Mouse (Mus musculus): ENCODE results near the gene Ucn3. TPM values are rescaled to one million over a fixed set of nuclear protein-coding genes. Genes with fewer than 3 reads are reported as not detected.

The Ucn3 gene
- polyA plus RNA-seq (2014; fragmentation: Nextera tagmentation; extraction: Ambion mirVana) = 0.13 TPM in 1 of 2 replicates, not detected in the other

DNA sequence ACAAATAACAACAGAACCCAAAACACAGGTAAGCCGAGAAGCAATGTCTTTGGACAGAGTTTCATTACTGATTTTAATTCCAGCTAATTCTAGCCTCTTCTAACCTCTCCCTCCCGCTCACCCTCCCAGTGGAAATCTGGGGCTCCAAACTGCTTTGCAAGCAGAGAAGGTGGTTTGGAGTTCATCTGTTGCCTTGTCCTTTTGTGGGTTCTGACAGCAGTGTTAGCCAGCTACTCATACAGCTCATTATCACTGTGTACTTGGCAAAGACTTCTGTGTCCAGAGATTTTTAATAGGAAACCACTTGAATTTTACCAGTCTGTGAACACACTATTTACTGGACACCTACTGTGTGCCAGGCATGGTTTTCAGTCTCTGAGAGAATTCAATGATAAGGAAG, at the start of gene Ucn3:
Gene Ucn3 (minus strand): TSS at position 101 of the 400 bp plus-strand sequence.
- 50% methylated on average over 2 of the region's 2 CpGs for WGBS
- H3K9ac ChIP-seq (ENCODE audit: low read depth, low read length) = no peak within 1 kb of the TSS
- H3K4me3 ChIP-seq (ENCODE audit: low read depth, low read length) = no peak within 1 kb of the TSS
- H3K9me3 ChIP-seq (ENCODE audit: control insufficient read depth, low read length) = no peaks in the 10 kb centered on the region
- no peak for ATAC-seq (ENCODE audit: low read depth)
- H3K4me1 ChIP-seq (ENCODE audit: control insufficient read depth, insufficient read depth, low read length) = no peaks in the 10 kb centered on the region
- H3K4me2 ChIP-seq (ENCODE audit: low read depth, low read length) = no peak within 1 kb of the TSS
- H3K36me3 ChIP-seq (ENCODE audit: control insufficient read depth, insufficient read depth, low read length) = no peaks in the 10 kb centered on the region
- DNase-seq (ENCODE audit: low spot score) = no peak
- no peak within 1 kb of the TSS for H3K27ac ChIP-seq (replicated peaks; ENCODE audit: low read depth, low read length)
- H3K27me3 ChIP-seq (replicated peaks; ENCODE audit: control insufficient read depth, insufficient read depth, low read length) = no peaks in the 10 kb centered on the region

DNA sequence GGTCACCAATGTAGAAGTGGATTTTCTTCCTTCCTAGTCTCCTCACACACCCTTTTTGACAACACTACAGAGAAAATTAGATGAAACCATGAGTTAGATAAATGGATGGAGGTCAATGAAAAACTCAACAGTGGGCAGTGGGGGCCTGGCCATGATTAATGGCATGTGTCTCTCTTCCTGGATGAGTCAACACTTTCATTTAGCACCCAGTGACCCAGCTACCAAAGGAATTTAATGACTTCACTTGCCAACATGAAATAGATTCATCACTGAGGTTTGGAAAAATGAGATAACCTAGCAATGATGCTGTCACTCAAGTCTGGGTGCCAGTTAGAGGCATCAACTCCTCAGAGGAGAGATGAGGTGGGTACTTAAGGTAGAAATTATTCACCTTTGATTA, 46.9 kb upstream of the Ucn3 start:
- Histone ChIP-seq H3K9ac (ENCODE audit: low read depth, low read length) (no peak overlapping the region), H3K27me3 (replicated peaks; ENCODE audit: control insufficient read depth, insufficient read depth, low read length) (no peaks in the 10 kb centered on the region), H3K4me1 (ENCODE audit: control insufficient read depth, insufficient read depth, low read length) (no peaks in the 10 kb centered on the region), H3K4me2 (ENCODE audit: low read depth, low read length) (no peak overlapping the region), H3K36me3 (ENCODE audit: control insufficient read depth, insufficient read depth, low read length) (no peaks in the 10 kb centered on the region), H3K4me3 (ENCODE audit: low read depth, low read length) (no peak overlapping the region), H3K9me3 (ENCODE audit: control insufficient read depth, low read length) (no peaks in the 10 kb centered on the region), H3K27ac (replicated peaks; ENCODE audit: low read depth, low read length) (no peak overlapping the region)
- DNase-seq (ENCODE audit: low spot score) (no peak), ATAC-seq (ENCODE audit: low read depth) (no peak)

DNA sequence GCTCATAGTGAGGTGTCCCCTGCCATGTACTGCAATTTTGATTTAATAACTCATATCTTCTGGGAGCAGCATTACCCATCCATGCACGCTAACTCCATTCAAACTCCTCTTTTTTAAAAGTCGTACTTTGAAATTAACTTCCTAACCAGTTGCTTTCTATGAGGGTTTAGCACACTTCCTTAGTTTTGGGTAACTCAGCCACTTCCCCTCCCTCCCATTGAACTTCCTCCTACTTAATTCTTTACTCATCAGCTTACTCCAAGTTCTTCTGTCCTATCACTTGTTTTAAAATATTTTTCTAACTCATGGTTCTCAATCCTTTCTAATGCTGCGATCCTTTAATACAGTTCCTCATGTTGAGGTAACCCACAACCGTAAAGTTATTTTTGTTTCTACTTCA, 23.7 kb upstream of the Ucn3 start:
- no peaks in the 10 kb centered on the region for H3K27me3 ChIP-seq (replicated peaks; ENCODE audit: control insufficient read depth, insufficient read depth, low read length)
- H3K4me1 ChIP-seq (ENCODE audit: control insufficient read depth, insufficient read depth, low read length) = no peaks in the 10 kb centered on the region
- H3K9ac ChIP-seq (ENCODE audit: low read depth, low read length) = no peak overlapping the region
- H3K4me3 ChIP-seq (ENCODE audit: low read depth, low read length) = no peak overlapping the region
- H3K9me3 ChIP-seq (ENCODE audit: control insufficient read depth, low read length) = no peaks in the 10 kb centered on the region
- H3K27ac ChIP-seq (replicated peaks; ENCODE audit: low read depth, low read length) = no peak overlapping the region
- 84% methylated on average over 4 of the region's 4 CpGs for WGBS
- H3K4me2 ChIP-seq (ENCODE audit: low read depth, low read length) = no peak overlapping the region
- no peak for ATAC-seq (ENCODE audit: low read depth)
- DNase-seq (ENCODE audit: low spot score) = no peak
- H3K36me3 ChIP-seq (ENCODE audit: control insufficient read depth, insufficient read depth, low read length) = no peaks in the 10 kb centered on the region

DNA sequence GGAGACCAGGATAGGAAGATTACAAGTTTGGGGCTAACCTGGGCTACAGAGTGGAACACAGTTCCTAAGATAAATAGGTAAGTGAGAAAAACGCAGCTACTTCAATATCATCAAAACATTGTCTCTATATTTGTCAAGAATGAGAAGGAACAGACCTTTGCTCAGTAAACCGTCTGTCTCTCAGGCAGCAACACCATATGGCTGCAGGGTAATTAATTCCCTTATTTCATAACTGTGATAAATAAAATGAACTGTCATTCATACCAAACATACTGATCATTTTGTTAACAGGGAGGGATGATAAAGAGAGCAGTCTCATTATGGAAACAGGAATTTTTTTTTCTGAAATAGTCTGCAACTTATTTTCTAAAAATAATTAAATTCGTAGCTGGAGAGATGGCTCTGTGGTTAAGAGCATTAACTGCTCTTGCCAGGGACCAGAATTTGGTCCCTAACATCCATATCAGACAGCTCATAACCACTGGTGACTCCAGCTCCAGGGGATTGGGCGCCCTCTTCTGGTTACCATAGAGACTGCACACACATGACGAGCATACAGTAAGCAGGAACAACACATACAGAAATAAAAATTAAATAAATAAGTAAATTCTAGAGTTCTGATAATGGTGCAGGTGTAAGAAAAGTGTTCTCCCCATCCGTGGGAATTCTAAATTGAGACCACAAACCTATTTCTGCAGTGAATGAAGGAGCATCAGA, 6.2 kb upstream of the Ucn3 start:
- H3K27ac ChIP-seq (replicated peaks; ENCODE audit: low read depth, low read length) = no peak overlapping the region
- no peaks in the 10 kb centered on the region for H3K36me3 ChIP-seq (ENCODE audit: control insufficient read depth, insufficient read depth, low read length)
- no peaks in the 10 kb centered on the region for H3K9me3 ChIP-seq (ENCODE audit: control insufficient read depth, low read length)
- WGBS = 81% methylated on average over 6 of the region's 6 CpGs
- no peaks in the 10 kb centered on the region for H3K27me3 ChIP-seq (replicated peaks; ENCODE audit: control insufficient read depth, insufficient read depth, low read length)
- no peak overlapping the region for H3K4me3 ChIP-seq (ENCODE audit: low read depth, low read length)
- H3K4me2 ChIP-seq (ENCODE audit: low read depth, low read length) = no peak overlapping the region
- DNase-seq (ENCODE audit: low spot score) (no peak), ATAC-seq (ENCODE audit: low read depth) (no peak)
- H3K4me1 ChIP-seq (ENCODE audit: control insufficient read depth, insufficient read depth, low read length) = no peaks in the 10 kb centered on the region
- H3K9ac ChIP-seq (ENCODE audit: low read depth, low read length) = no peak overlapping the region

DNA sequence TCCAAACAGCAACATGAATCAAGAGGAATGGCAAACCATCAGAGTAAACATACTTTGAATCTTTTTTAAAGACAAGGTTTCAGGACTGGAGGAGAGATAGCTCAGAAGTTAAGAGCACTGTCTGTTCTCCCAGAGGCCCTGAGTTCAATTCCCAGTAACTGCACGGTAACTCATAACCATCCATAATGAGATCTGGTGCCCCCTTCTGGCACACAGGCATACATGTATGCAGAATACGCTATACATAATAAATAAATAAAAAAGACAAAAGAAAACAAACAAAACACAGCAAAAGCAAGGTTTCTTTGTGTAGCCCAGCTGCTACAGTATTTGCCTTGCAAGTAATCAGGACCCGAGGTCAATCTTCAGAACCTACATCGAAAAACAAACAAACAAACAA, 4.3 kb upstream of the Ucn3 start:
- 89% methylated on average over 4 of the region's 4 CpGs for WGBS
- Histone ChIP-seq H3K27ac (replicated peaks; ENCODE audit: low read depth, low read length) (no peak overlapping the region), H3K36me3 (ENCODE audit: control insufficient read depth, insufficient read depth, low read length) (no peaks in the 10 kb centered on the region), H3K4me3 (ENCODE audit: low read depth, low read length) (no peak overlapping the region), H3K4me1 (ENCODE audit: control insufficient read depth, insufficient read depth, low read length) (no peaks in the 10 kb centered on the region), H3K9ac (ENCODE audit: low read depth, low read length) (no peak overlapping the region), H3K4me2 (ENCODE audit: low read depth, low read length) (no peak overlapping the region), H3K9me3 (ENCODE audit: control insufficient read depth, low read length) (no peaks in the 10 kb centered on the region), H3K27me3 (replicated peaks; ENCODE audit: control insufficient read depth, insufficient read depth, low read length) (no peaks in the 10 kb centered on the region)
- ATAC-seq (ENCODE audit: low read depth) (no peak), DNase-seq (ENCODE audit: low spot score) (no peak)

DNA sequence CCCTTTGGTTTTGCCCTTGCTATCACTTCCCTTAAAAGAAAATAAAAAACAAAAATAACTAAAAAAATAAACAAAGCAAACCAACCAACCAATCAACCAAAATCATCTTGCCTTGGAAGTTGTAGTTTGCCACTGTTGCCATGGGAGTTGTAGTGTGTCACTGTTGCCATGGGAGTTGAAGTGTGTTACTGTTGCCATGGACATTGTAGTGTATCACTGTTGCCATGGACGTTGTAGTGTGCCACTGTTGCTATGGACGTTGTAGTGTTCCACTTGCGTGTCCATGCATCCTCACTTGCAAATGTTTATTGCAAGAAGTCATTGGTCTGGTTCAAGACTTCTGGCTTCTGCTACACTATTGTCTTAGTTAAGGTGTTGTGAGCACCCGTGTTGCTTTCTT, 2.1 kb upstream of the Ucn3 start:
- Histone ChIP-seq H3K36me3 (ENCODE audit: control insufficient read depth, insufficient read depth, low read length) (no peaks in the 10 kb centered on the region), H3K27ac (replicated peaks; ENCODE audit: low read depth, low read length) (no peak overlapping the region), H3K4me1 (ENCODE audit: control insufficient read depth, insufficient read depth, low read length) (no peaks in the 10 kb centered on the region), H3K9me3 (ENCODE audit: control insufficient read depth, low read length) (no peaks in the 10 kb centered on the region), H3K9ac (ENCODE audit: low read depth, low read length) (no peak overlapping the region), H3K27me3 (replicated peaks; ENCODE audit: control insufficient read depth, insufficient read depth, low read length) (no peaks in the 10 kb centered on the region), H3K4me3 (ENCODE audit: low read depth, low read length) (no peak overlapping the region), H3K4me2 (ENCODE audit: low read depth, low read length) (no peak overlapping the region)
- DNase-seq (ENCODE audit: low spot score) = no peak
- WGBS = 83% methylated on average over 4 of the region's 4 CpGs
- ATAC-seq (ENCODE audit: low read depth) = no peak

DNA sequence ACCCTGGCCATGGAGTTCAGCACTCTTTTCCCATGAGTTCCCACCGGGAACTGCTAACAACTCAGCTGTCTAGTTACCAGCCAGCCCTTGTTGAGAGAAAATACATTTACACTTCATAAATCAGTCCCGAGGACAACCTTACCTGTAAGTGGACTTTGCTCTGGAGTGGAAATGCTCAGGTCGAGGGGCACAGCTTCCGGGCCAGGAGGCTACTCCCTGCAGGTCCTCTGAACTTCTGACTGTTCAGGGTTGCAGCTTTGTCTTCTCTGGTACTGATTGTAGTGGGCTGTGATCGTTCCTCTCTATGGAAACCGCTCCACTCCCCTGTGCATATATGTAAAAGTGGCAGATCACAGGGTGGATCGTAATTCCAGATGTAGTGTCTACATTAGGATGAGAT, 450 bp downstream of the Ucn3 start:
- Histone ChIP-seq H3K27me3 (replicated peaks; ENCODE audit: control insufficient read depth, insufficient read depth, low read length) (no peaks in the 10 kb centered on the region), H3K9me3 (ENCODE audit: control insufficient read depth, low read length) (no peaks in the 10 kb centered on the region), H3K36me3 (ENCODE audit: control insufficient read depth, insufficient read depth, low read length) (no peaks in the 10 kb centered on the region), H3K4me2 (ENCODE audit: low read depth, low read length) (no peak overlapping the region), H3K9ac (ENCODE audit: low read depth, low read length) (no peak overlapping the region), H3K27ac (replicated peaks; ENCODE audit: low read depth, low read length) (no peak overlapping the region), H3K4me1 (ENCODE audit: control insufficient read depth, insufficient read depth, low read length) (no peaks in the 10 kb centered on the region), H3K4me3 (ENCODE audit: low read depth, low read length) (no peak overlapping the region)
- WGBS = 64% methylated on average over 7 of the region's 7 CpGs
- DNase-seq (ENCODE audit: low spot score) (no peak), ATAC-seq (ENCODE audit: low read depth) (no peak)

DNA sequence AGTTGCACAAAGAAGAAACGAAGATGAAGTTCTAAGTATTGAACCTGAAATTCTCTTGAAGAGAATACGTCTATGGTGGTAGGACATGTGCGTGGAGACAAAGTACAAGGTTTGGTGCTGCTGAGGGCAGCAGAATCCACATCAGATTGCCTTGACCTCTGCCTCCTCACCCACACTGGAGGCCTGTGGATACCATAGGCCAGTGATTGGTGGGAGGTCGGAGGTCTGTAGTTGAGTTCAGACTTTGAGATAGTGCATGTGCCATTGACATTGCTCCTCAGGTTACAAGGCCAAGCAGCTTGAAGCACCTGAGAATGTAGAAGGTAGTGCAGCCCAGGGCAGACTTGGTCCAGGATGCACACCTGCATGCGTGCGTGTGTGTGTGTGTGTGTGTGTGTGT, 19.1 kb downstream of the Ucn3 start:
- Histone ChIP-seq H3K4me2 (ENCODE audit: low read depth, low read length) (no peak overlapping the region), H3K27me3 (replicated peaks; ENCODE audit: control insufficient read depth, insufficient read depth, low read length) (no peaks in the 10 kb centered on the region), H3K9ac (ENCODE audit: low read depth, low read length) (no peak overlapping the region), H3K4me1 (ENCODE audit: control insufficient read depth, insufficient read depth, low read length) (no peaks in the 10 kb centered on the region), H3K27ac (replicated peaks; ENCODE audit: low read depth, low read length) (no peak overlapping the region), H3K36me3 (ENCODE audit: control insufficient read depth, insufficient read depth, low read length) (no peaks in the 10 kb centered on the region), H3K9me3 (ENCODE audit: control insufficient read depth, low read length) (no peaks in the 10 kb centered on the region), H3K4me3 (ENCODE audit: low read depth, low read length) (no peak overlapping the region)
- DNase-seq (ENCODE audit: low spot score) (no peak), ATAC-seq (ENCODE audit: low read depth) (no peak)
- WGBS = 84% methylated on average over 4 of the region's 6 CpGs

DNA sequence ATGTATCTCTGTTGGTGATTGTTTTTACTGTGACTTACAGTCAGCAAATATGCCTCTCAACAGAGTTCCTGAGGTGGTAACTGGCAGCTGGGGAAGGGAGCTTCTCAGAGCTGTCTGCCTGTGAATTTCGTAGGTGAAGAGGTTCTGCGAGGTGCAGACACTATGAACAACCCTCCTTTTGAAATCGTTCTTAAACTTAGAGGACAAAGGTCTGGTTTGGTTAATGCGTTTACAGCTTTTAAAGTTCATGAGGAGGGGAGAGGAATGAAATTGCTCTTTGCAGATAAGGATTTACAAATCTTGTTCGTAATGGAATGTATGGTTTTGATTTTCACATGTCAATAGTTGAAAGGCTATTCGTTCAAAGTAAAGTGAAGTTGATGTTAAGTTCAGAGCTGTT, 19.5 kb downstream of the Ucn3 start:
- no peaks in the 10 kb centered on the region for H3K27me3 ChIP-seq (replicated peaks; ENCODE audit: control insufficient read depth, insufficient read depth, low read length)
- no peaks in the 10 kb centered on the region for H3K9me3 ChIP-seq (ENCODE audit: control insufficient read depth, low read length)
- no peaks in the 10 kb centered on the region for H3K4me1 ChIP-seq (ENCODE audit: control insufficient read depth, insufficient read depth, low read length)
- DNase-seq (ENCODE audit: low spot score) (no peak), ATAC-seq (ENCODE audit: low read depth) (no peak)
- 76% methylated on average over 6 of the region's 6 CpGs for WGBS
- no peak overlapping the region for H3K4me2 ChIP-seq (ENCODE audit: low read depth, low read length)
- H3K9ac ChIP-seq (ENCODE audit: low read depth, low read length) = no peak overlapping the region
- no peaks in the 10 kb centered on the region for H3K36me3 ChIP-seq (ENCODE audit: control insufficient read depth, insufficient read depth, low read length)
- no peak overlapping the region for H3K4me3 ChIP-seq (ENCODE audit: low read depth, low read length)
- H3K27ac ChIP-seq (replicated peaks; ENCODE audit: low read depth, low read length) = no peak overlapping the region

Data from embryonic facial prominence, embryonic 14.5 days (tissue).